Mouse (Mus musculus) CD4-positive, CD25-positive, alpha-beta regulatory T cell (primary cell): Measurements from ENCODE around the gene Olfr1220. TPM values are rescaled to one million over a fixed set of nuclear protein-coding genes. Genes with fewer than 3 reads are reported as not detected.

Experiments used
- polyA plus RNA-seq: library from polyadenylated mRNA; unstranded; fragments of 100-300 nt; shearing (Covaris generic); gene quantifications from one replicate; pipeline ENCODE4 v1.2.1, GENCODE M21; 2017

Olfr1220 gene
- polyA plus RNA-seq: 0.07 TPM

DNA sequence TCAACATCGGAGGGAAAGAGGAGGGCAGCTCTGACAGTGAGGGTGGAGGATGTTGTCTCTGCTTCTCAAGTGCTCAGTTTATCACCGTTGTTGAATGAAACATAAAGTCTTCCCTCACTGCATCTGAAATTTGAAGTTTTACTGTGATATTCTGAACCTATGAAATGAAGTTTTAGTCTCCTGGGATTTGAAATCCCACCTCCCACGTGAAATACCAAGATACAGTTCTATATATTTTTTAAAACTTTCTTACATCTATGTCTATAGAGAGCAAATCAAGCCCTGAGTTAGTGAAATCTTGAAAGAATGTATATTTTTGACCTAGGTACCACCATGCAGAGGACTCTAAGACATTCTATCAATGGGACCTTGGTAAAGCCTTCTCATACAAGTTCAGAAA is at the start of gene Olfr1220:
Olfr1220 (minus strand) TSS at position 101 of the 400 bp plus-strand sequence.

DNA sequence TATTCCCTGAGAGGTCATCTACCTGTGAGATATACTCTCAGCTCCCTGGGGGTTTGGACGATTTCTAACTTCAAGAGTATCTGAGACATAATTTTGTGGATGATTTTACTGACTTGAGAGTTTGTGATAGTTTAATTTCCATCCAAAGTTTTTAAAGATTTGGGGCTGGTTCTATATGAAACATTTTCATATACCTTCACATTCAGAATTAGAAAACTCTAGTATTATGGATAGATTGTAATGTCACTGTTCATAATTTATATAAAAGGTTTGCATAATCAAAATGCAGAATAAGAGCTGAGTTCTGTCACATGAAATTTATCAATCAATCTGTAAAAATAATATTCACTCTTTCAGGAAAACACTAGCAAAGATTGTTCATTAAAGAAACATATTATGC is 44.8 kb upstream of the Olfr1220 start, which contains the start of gene Olfr1223:
Olfr1223 (minus strand) TSS at position 101 of the 400 bp plus-strand sequence.

DNA sequence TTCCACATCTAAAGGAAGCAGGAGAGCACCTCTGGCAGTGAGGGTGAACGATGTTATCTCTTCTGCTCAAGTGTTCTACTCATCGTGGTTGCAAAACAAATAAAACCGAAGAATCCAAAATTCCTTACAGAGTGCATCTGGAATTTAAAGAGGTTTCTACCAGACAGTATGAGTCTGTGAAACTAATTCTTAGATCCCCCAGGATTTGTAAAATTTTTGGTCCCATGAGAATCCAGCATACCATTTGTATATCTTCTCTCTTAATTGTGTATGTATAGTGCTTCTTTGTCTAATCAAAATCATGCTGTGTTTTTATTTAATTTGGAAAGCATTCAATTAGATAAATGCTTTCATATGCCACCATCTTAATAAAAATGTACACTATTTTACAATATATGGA is 26.3 kb upstream of the Olfr1220 start, which contains the start of gene Olfr1222:
Olfr1222 (minus strand) TSS at position 101 of the 400 bp plus-strand sequence.

DNA sequence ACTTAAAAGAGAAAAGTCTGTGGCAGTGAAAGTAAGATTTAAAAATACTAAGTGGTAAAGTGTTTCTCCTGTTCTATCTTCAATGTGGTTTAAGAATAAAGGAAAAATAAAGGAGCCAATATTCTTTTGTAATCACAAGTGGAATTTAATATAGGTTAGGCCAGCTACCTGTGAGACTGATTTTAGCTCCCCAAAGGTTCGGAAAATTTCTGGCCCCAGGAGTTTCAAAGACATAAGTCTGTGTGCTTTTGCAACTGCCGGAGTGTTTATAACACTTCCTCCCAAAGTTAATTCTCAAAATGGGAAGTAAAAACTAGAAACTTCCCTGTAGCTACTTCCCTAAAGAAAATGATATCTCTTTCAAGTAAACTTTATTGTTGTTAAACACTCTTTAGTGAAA is 10.5 kb upstream of the Olfr1220 start, which contains the start of gene Olfr1221:
Olfr1221 (minus strand) TSS at position 101 of the 400 bp plus-strand sequence.

DNA sequence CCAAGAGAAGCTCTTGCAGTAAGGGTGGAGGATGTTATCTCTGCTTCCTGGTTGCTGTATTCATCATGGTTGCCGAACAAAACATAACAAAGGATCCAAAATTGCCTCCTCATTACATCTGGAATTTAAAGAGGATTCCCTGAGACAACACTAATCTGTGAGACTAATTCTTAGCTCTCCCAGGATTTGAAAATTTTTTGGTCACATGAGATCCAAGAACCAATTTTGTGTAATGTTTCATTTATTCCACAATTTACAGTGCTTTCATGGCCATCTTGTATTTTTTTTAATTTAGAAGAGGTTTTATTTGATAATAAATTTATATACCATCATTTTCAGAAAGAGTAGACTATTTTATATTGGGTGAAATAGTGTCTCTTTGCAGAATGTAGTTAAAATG is 23.2 kb downstream of the Olfr1220 start, which contains the start of gene Olfr1219:
Olfr1219 (minus strand) TSS at position 101 of the 400 bp plus-strand sequence.

DNA sequence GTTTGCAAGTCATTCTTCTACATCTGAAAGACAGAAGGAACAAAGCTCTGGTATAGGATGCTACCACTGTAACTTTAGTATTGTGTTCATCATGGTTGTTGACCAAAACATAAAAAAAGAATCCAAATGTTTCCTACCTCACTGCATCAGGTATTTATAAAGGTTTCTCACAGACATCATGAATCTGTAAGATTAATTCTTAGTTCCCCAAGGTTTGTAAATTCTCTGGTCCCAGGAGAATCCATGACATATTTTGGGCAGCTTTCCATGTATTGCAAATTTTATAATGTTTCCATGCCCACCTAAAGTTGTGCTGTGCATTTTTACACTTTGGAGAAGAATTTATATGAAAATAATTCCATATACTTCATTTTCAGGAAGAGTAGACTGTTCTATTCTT is 45.5 kb downstream of the Olfr1220 start, which contains the start of gene Olfr1218:
Olfr1218 (minus strand) TSS at position 101 of the 400 bp plus-strand sequence.

Other genes with a start within 250 kb of the Olfr1220 start
- gene Olfr1206, start 243.6 kb downstream of the Olfr1220 start, polyA plus RNA-seq: 0.11 TPM
- gene Olfr1208, start 204.5 kb downstream of the Olfr1220 start, polyA plus RNA-seq: not detected
- gene Olfr1209, start 191.7 kb downstream of the Olfr1220 start, polyA plus RNA-seq: not detected
- not detected for gene Olfr1211, start 168.7 kb downstream of the Olfr1220 start, polyA plus RNA-seq
- gene Olfr1212, start 152.9 kb downstream of the Olfr1220 start, polyA plus RNA-seq: not detected
- gene Gm13762, start 126.6 kb downstream of the Olfr1220 start, polyA plus RNA-seq: not detected
- not detected for gene Olfr1214, start 114.2 kb downstream of the Olfr1220 start, polyA plus RNA-seq
- gene Olfr1215, start 99.9 kb downstream of the Olfr1220 start, polyA plus RNA-seq: not detected
- gene Olfr1216, start 88.5 kb downstream of the Olfr1220 start, polyA plus RNA-seq: not detected
- not detected for gene Olfr1217, start 74.8 kb downstream of the Olfr1220 start, polyA plus RNA-seq
- not detected for gene Olfr1218, start 45.6 kb downstream of the Olfr1220 start, polyA plus RNA-seq
- gene Olfr1219, start 23.3 kb downstream of the Olfr1220 start, polyA plus RNA-seq: not detected
- not detected for gene Olfr1221, start 10.4 kb upstream of the Olfr1220 start, polyA plus RNA-seq
- not detected for gene Olfr1222, start 26.2 kb upstream of the Olfr1220 start, polyA plus RNA-seq
- gene Olfr1223, start 44.7 kb upstream of the Olfr1220 start, polyA plus RNA-seq: not detected
- not detected for gene Olfr1224-ps1, start 57.3 kb upstream of the Olfr1220 start, polyA plus RNA-seq
- gene Olfr1225, start 67.8 kb upstream of the Olfr1220 start, polyA plus RNA-seq: 0.07 TPM
- not detected for gene Olfr1226, start 93.2 kb upstream of the Olfr1220 start, polyA plus RNA-seq
- gene Olfr1228, start 147.2 kb upstream of the Olfr1220 start, polyA plus RNA-seq: not detected
- not detected for gene Olfr1229, start 181.2 kb upstream of the Olfr1220 start, polyA plus RNA-seq
- not detected for gene Olfr1230, start 190.4 kb upstream of the Olfr1220 start, polyA plus RNA-seq
- gene Olfr1231, start 200.2 kb upstream of the Olfr1220 start, polyA plus RNA-seq: not detected
- not detected for gene Olfr1232, start 222.8 kb upstream of the Olfr1220 start, polyA plus RNA-seq
- 0.04 TPM for gene Olfr1233, start 235.6 kb upstream of the Olfr1220 start, polyA plus RNA-seq